16 mouse cellular contexts compared by ENCODE assay signal in genomic region chr14:31872130-31872529, GRCm38 (mm10). TPM values are rescaled to one million over a fixed set of nuclear protein-coding genes. Genes with fewer than 3 reads are reported as not detected.
A peak's percentile ranks its signal among the peaks of the same experiment; 100 is the strongest.
DNase-seq lines count a peak whose midpoint lies in the region; ATAC-seq and TF ChIP-seq lines count a peak whose summit lies in the region.
"Had no signal": no experiment of that assay in that cellular context is flagged by ENCODE, and none has a peak within 500 bp of the region (broad histone marks: within the 10 kb centered on the region; RNA-seq: fewer than 3 reads in every experiment).

No protein-coding gene starts in this region.

- H3K9ac ChIP-seq in liver, adult 2 months (ENCODE audit: low read depth, low read length) = no peak overlapping the region
- H3K9ac ChIP-seq in heart, embryonic 16.5 days (ENCODE audit: low read length) = no peak overlapping the region
- H3K9ac ChIP-seq in hindbrain, embryonic 12.5 days = no peak overlapping the region
- H3K9ac ChIP-seq: limb, embryonic 13.5 days; lung, embryonic 14.5 days; stomach, embryonic 15.5 days had no signal

- no peak overlapping the region for H3K4me3 ChIP-seq in liver, adult 2 months (ENCODE audit: insufficient read depth, low read depth, low read length)
- no peak overlapping the region for H3K4me3 ChIP-seq in heart, embryonic 16.5 days (ENCODE audit: low read length)
- no peak overlapping the region for H3K4me3 ChIP-seq in hindbrain, embryonic 12.5 days
- H3K4me3 ChIP-seq: hindbrain, embryonic 10.5 days; limb, embryonic 13.5 days; stomach, embryonic 15.5 days had no signal

- H3K79me2 ChIP-seq in liver, adult 2 months (ENCODE audit: control insufficient read depth, insufficient read depth, low read length) = no peaks in the 10 kb centered on the region

- no peak overlapping the region for H3K27ac ChIP-seq in liver, adult 2 months (replicated peaks; ENCODE audit: insufficient read depth, low read depth, low read length)
- H3K27ac ChIP-seq in heart, embryonic 16.5 days (ENCODE audit: low read length) = peak overlapping the region; percentile 30; the same call in 1 of the 2 replicates
- H3K27ac ChIP-seq in hindbrain, embryonic 12.5 days = no peak overlapping the region
- H3K27ac ChIP-seq: hindbrain, embryonic 10.5 days; limb, embryonic 13.5 days; stomach, embryonic 15.5 days had no signal

- intact Hi-C loops in left cerebral cortex, postnatal 25 days (cut with DNase I) = no loop called here

- no peak for ATAC-seq in heart, embryonic 16.5 days (replicated peaks; ENCODE audit: extremely low read depth, insufficient read depth, low FRiP score)
- no peak for ATAC-seq in megakaryocyte progenitor cell, adult 5-6 weeks (replicated peaks; ENCODE audit: poor library complexity)
- no peak for ATAC-seq in hindbrain, embryonic 12.5 days (ENCODE audit: low FRiP score)
- ATAC-seq: forebrain, embryonic 16.5 days; intestine, embryonic 16.5 days had no signal

- H3K4me2 ChIP-seq in heart, embryonic 16.5 days (ENCODE audit: low read depth, low read length) = no peak overlapping the region
- no peak overlapping the region for H3K4me2 ChIP-seq in hindbrain, embryonic 12.5 days (replicated peaks)
- H3K4me2 ChIP-seq: limb, embryonic 13.5 days; lung, embryonic 14.5 days; stomach, embryonic 15.5 days had no signal

- TF ChIP-seq POLR2A in liver, adult 2 months (IDR thresholded peaks at IDR 0.05; ENCODE audit: extremely low read depth, insufficient read depth, low read length) = no peak

- 46% methylated on average over 5 of the region's 5 CpGs for WGBS in liver, adult 2 months
- WGBS in heart, embryonic 16.5 days = 56% methylated on average over 5 of the region's 5 CpGs
- 76% methylated on average over 5 of the region's 5 CpGs for WGBS in hindbrain, embryonic 12.5 days

- TF ChIP-seq CTCF in liver, adult 2 months (IDR thresholded peaks at IDR 0.05; ENCODE audit: low read depth, low read length) = no peak

- no peaks in the 10 kb centered on the region for H3K27me3 ChIP-seq in liver, adult 2 months (ENCODE audit: control insufficient read depth, insufficient read depth, low read length)
- H3K27me3 ChIP-seq in heart, embryonic 16.5 days (ENCODE audit: control insufficient read depth, insufficient read depth, low read length) = no peaks in the 10 kb centered on the region
- H3K27me3 ChIP-seq in hindbrain, embryonic 12.5 days = no peaks in the 10 kb centered on the region
- H3K27me3 ChIP-seq: CH12.LX; limb, embryonic 13.5 days; stomach, embryonic 15.5 days had no signal

- peaks cover under 1% of the 10 kb centered on the region; the same call in 1 of the 2 replicates for H3K9me3 ChIP-seq in heart, embryonic 16.5 days (replicated peaks; ENCODE audit: control insufficient read depth, low read length)
- peaks cover under 1% of the 10 kb centered on the region for H3K9me3 ChIP-seq in hindbrain, embryonic 12.5 days (replicated peaks)
- H3K9me3 ChIP-seq: stomach, embryonic 15.5 days had no signal

- DNase-seq in liver, adult 2 months (ENCODE audit: extremely low read depth, low read depth, low spot score) = peak; percentile 78
- no peak for DNase-seq in liver
- DNase-seq in gastrocnemius, postnatal 25 days = peak; percentile 81
- DNase-seq in left cerebral cortex, postnatal 25 days (ENCODE audit: low spot score in 2 of 2) = no peak
- DNase-seq: cerebellum, adult 11-12 months; lung, embryonic 14.5 days; right cerebral cortex, postnatal 4 days had no signal

- no peaks in the 10 kb centered on the region for H3K36me3 ChIP-seq in liver, adult 2 months (ENCODE audit: control insufficient read depth, insufficient read depth, low read length)
- H3K36me3 ChIP-seq in heart, embryonic 16.5 days (ENCODE audit: control insufficient read depth, insufficient read depth) = no peaks in the 10 kb centered on the region
- no peaks in the 10 kb centered on the region for H3K36me3 ChIP-seq in hindbrain, embryonic 12.5 days
- H3K36me3 ChIP-seq: hindbrain, embryonic 10.5 days; limb, embryonic 13.5 days; stomach, embryonic 15.5 days had no signal

- H3K4me1 ChIP-seq in liver, adult 2 months (ENCODE audit: control insufficient read depth, insufficient read depth, low read length) = peaks cover 13% of the 10 kb centered on the region; the same call in 1 of the 2 replicates
- H3K4me1 ChIP-seq in heart, embryonic 16.5 days (ENCODE audit: control insufficient read depth, insufficient read depth, low read length) = peaks cover 7% of the 10 kb centered on the region; the same call in 1 of the 2 replicates
- H3K4me1 ChIP-seq in hindbrain, embryonic 12.5 days = no peaks in the 10 kb centered on the region
- H3K4me1 ChIP-seq: hindbrain, embryonic 10.5 days; limb, embryonic 13.5 days; stomach, embryonic 15.5 days had no signal

RNA-seq across cellular contexts. Expression of gene Ankrd28, which starts 41.7 kb away (rescaled TPM):
- total RNA-seq in liver, adult 2 months (2014; rRNA removed) = 23.1 and 27.7 TPM in 2 replicates
- 3.4 and 4.0 TPM in 2 replicates for polyA plus RNA-seq in liver, adult 2 months (2012; rRNA removed)
- 10 to 100 TPM; 34.6 to 41.3 TPM for total RNA-seq in gastrocnemius, postnatal 25 days (2021)
- polyA plus RNA-seq in heart, embryonic 16.5 days (2015; fragmentation: Nextera tagmentation; extraction: Ambion mirVana) = 5.3 TPM in 2 replicates
- total RNA-seq in left cerebral cortex, postnatal 25 days (2021) = 10 to 100 TPM; 49.3 to 56.8 TPM
- total RNA-seq in megakaryocyte progenitor cell, adult 5-6 weeks (2015) = 131 and 140 TPM in 2 replicates
- 186 and 238 TPM in 2 replicates for total RNA-seq in megakaryocyte progenitor cell, adult 5-6 weeks (2017)
- 12.6 and 14.9 TPM in 2 replicates for polyA plus RNA-seq in hindbrain, embryonic 12.5 days (2016; fragmentation: Nextera tagmentation; extraction: Ambion mirVana)

Comparison
In these comparisons a context has a peak if more than half of its experiments do, and no peak if none do; other contexts are left out.
1. DNase-seq: peak in liver, adult 2 months (single experiment) and gastrocnemius, postnatal 25 days (single experiment); none in liver (single experiment) and left cerebral cortex, postnatal 25 days (0 of 2).